Mouse (Mus musculus): ENCODE measurements around the gene Igfbp6.

GRCm38 (mm10) chr15:102116753-102117415, 27.3 kb upstream of the Igfbp6 start:
- peak; percentile 6; the same call in 1 of the 2 replicates for TF ChIP-seq CTCF (IDR thresholded peaks at IDR 0.05; ENCODE audit: control insufficient read depth, insufficient read depth, insufficient replicate concordance, low read depth, low read length)
- TF ChIP-seq POLR2A (IDR thresholded peaks at IDR 0.05; ENCODE audit: control insufficient read depth, low read depth, low read length) = no peak; the same call in 1 of the 2 replicates
